Mouse (Mus musculus) midbrain, embryonic 11.5 days (tissue): Measurements from ENCODE around the gene C1qtnf9. TPM values are rescaled to one million over a fixed set of nuclear protein-coding genes. Genes with fewer than 3 reads are reported as not detected.

Experiments used
- ATAC-seq: fragments of 200-750 bp; cut with Nextera tagmentation; 2 replicates; pipeline ENCODE4 v1.8.0; 2017; ENCODE audit warnings: moderate TSS enrichment, moderate library complexity; ENCODE audit not compliant: low FRiP score
- DNase-seq: peaks from one replicate; pipeline ENCODE4 v3.0.0; 2015; ENCODE audit warnings: low spot score; ENCODE audit errors: missing footprints
- H3K27ac ChIP-seq: fragments of 300-500 bp; sonication (generic); 2 replicates; pipeline ENCODE4 v1.5.1; 2014; ENCODE audit warnings: low read depth, low read length
- H3K27me3 ChIP-seq: fragments of 300-500 bp; sonication (generic); 2 replicates; pipeline ENCODE4 v1.6.1; 2014; ENCODE audit warnings: mild to moderate bottlenecking, low read length, moderate library complexity, mixed read lengths; ENCODE audit not compliant: control insufficient read depth, insufficient read depth
- H3K36me3 ChIP-seq: fragments of 300-500 bp; sonication (generic); 2 replicates; pipeline ENCODE4 v1.6.1; 2014; ENCODE audit warnings: mild to moderate bottlenecking, low read length, moderate library complexity, mixed read lengths; ENCODE audit not compliant: control insufficient read depth, insufficient read depth
- H3K4me1 ChIP-seq: fragments of 300-500 bp; sonication (generic); 2 replicates; pipeline ENCODE4 v1.6.1; 2014; ENCODE audit warnings: low read length; ENCODE audit not compliant: control insufficient read depth, insufficient read depth
- H3K4me2 ChIP-seq: fragments of 300-500 bp; sonication (generic); 2 replicates; pipeline ENCODE4 v1.6.1; 2014; ENCODE audit warnings: mild to moderate bottlenecking, moderate library complexity
- H3K4me3 ChIP-seq: fragments of 300-500 bp; sonication (generic); 2 replicates; pipeline ENCODE4 v1.5.1; 2014; ENCODE audit warnings: low read depth, low read length
- H3K9ac ChIP-seq: fragments of 300-500 bp; sonication (generic); 2 replicates; pipeline ENCODE4 v1.6.1; 2014; ENCODE audit warnings: low read length
- H3K9me3 ChIP-seq: fragments of 300-500 bp; sonication (generic); 2 replicates; pipeline ENCODE4 v1.6.1; 2016; ENCODE audit warnings: low read length; ENCODE audit not compliant: control insufficient read depth
- WGBS: fragments of 180-500 bp; shearing (Covaris S2); extraction: QIAGEN DNeasy Blood & Tissue Kit; methylation state at CpG from one replicate; pipeline ENCODE4 v1.1.7; 2014; 5-methylcytosine and 5-hydroxymethylcytosine counted together
- polyA plus RNA-seq: library from polyadenylated mRNA; unstranded; fragments of >200 nt; fragmentation: Nextera tagmentation; extraction: Ambion mirVana; gene quantifications from 2 replicates; pipeline ENCODE4 v1.2.1, GENCODE M21; 2014

The C1qtnf9 gene
- polyA plus RNA-seq, 1 experiment from 2014 or later, result not detected

- H3K36me3 ChIP-seq, result no peaks in the 10 kb centered on the region
- 95% methylated on average over 8 of the region's 8 CpGs for WGBS
- ATAC-seq, result no peak
Observed at GRCm38 (mm10) chr14:60809881-60810280, 41.9 kb downstream of the C1qtnf9 start.

GRCm38 (mm10) chr14:60811547-60811946 lies 43.6 kb downstream of the C1qtnf9 start:
- Histone ChIP-seq H3K4me2 (no peak overlapping the region), H3K9me3 (no peaks in the 10 kb centered on the region), H3K4me3 (no peak overlapping the region), H3K36me3 (no peaks in the 10 kb centered on the region), H3K4me1 (no peaks in the 10 kb centered on the region), H3K27ac (no peak overlapping the region), H3K27me3 (no peaks in the 10 kb centered on the region), H3K9ac (no peak overlapping the region)
- 91% methylated on average over 4 of the region's 4 CpGs for WGBS
- ATAC-seq (no peak), DNase-seq (peak; percentile 8)

More at GRCm38 (mm10) chr14:60809881-60810280, 41.9 kb downstream of the C1qtnf9 start:
- no peak overlapping the region for H3K4me2 ChIP-seq
- no peak overlapping the region for H3K4me3 ChIP-seq
- H3K9me3 ChIP-seq, result no peaks in the 10 kb centered on the region
- no peak overlapping the region for H3K9ac ChIP-seq
- no peaks in the 10 kb centered on the region for H3K4me1 ChIP-seq
- DNase-seq, result peak; percentile 53
- no peaks in the 10 kb centered on the region for H3K27me3 ChIP-seq
- no peak overlapping the region for H3K27ac ChIP-seq

DNA sequence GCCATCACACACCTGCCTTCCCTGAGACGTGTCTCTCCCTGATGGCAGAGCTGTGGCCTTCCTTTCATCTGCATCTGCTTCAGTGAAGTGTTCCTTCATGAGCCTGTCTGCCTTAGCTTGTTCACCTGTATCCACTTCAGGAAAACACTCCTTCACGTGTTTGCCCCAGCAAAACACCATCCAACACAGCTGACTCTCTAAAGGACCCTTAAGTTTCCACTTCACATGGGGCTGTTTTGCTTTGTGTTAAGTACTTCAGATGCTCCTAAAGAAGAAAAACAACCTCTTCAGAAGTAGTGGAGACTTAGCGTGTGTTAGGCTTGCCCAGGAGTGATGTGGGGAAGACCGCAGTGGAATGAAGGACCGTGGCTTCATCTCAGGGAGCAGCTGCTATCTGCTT lies 47.2 kb downstream of the C1qtnf9 start:
- ATAC-seq (no peak), DNase-seq (peak; percentile 31)
- 95% methylated on average over 5 of the region's 5 CpGs for WGBS
- Histone ChIP-seq H3K9me3 (no peaks in the 10 kb centered on the region), H3K4me2 (no peak overlapping the region), H3K36me3 (no peaks in the 10 kb centered on the region), H3K27me3 (no peaks in the 10 kb centered on the region), H3K4me3 (no peak overlapping the region), H3K27ac (no peak overlapping the region), H3K4me1 (no peaks in the 10 kb centered on the region), H3K9ac (no peak overlapping the region)

DNA sequence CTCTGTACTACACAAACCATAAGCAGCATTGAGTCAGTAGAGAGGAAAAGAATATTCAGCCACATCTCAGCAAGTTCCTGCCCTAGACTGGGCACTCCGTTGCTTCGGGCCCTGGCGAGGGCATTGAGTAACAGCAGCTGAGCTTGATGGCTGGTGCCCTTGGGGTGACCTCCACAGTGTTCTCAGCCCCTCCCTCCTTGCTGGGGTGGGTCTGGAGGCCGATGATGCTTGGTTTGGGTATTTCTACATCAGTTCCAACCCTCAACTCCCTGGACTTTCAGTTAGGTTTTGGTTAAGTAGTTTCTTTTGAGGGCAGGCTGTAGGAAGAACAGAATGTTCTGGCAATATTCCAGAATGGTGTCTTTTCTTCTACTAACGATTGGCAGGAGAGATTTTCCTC lies 50.1 kb downstream of the C1qtnf9 start:
- WGBS, result 84% methylated on average over 5 of the region's 5 CpGs
- Histone ChIP-seq H3K27ac (no peak overlapping the region), H3K4me2 (no peak overlapping the region), H3K27me3 (no peaks in the 10 kb centered on the region), H3K9me3 (no peaks in the 10 kb centered on the region), H3K9ac (no peak overlapping the region), H3K36me3 (no peaks in the 10 kb centered on the region), H3K4me3 (no peak overlapping the region), H3K4me1 (no peaks in the 10 kb centered on the region)
- ATAC-seq (no peak), DNase-seq (peak; percentile 21)

DNA sequence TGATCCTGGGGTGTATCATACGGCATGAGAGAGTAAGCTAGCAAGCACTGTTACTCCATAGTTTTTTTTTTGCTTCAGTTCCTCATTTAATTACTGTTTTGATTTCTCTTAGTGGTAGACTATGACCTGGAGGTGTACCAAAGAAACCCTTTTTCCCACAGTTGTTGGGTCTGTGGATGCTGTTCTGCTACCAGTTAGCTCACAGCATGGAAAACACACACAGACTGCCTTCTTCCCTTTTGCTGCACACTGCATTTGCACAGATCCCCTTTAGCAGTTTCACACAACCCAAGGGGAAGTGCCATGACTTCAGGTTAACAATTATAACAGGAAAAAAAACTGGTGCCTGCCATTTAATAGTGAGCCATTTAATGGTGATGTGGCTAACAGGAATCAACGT lies 62.2 kb downstream of the C1qtnf9 start:
- DNase-seq (no peak), ATAC-seq (no peak)
- Histone ChIP-seq H3K36me3 (peaks cover 4% of the 10 kb centered on the region; the same call in 1 of the 2 replicates), H3K27me3 (no peaks in the 10 kb centered on the region), H3K4me1 (no peaks in the 10 kb centered on the region), H3K4me3 (no peak overlapping the region), H3K9ac (no peak overlapping the region), H3K9me3 (no peaks in the 10 kb centered on the region), H3K27ac (no peak overlapping the region), H3K4me2 (no peak overlapping the region)
- WGBS, result 90% methylated on average over 2 of the region's 2 CpGs

Other genes starting within 250 kb of the C1qtnf9 start
- 61.0 and 66.0 TPM in 2 replicates for gene Spata13, start 134.1 kb upstream of the C1qtnf9 start, polyA plus RNA-seq
- 26.6 and 26.7 TPM in 2 replicates for gene Mipep, start 16.4 kb downstream of the C1qtnf9 start, polyA plus RNA-seq